Mouse (Mus musculus) left cerebral cortex, postnatal 36 days (tissue): ENCODE measurements at regions not wholly inside any gene's neighbourhood (a gene's known extent, or its start where the extent isn't known, plus 50 kb on each side); places are given as distances from the start of the nearest gene placed in this dataset.

Experiments
- DNase-seq, 2 experiments: peaks; one replicate each; pipeline ENCODE4 v3.0.0; 2021 to 2022; ENCODE audit warnings: low spot score in 2 of 2, mixed read lengths in 1 of 2
- intact Hi-C: fragments of 180-260 bp; cut with DNase I; formaldehyde crosslinking; loops from one replicate; pipeline ENCODE4 v1.15.1; 2025

DNA sequence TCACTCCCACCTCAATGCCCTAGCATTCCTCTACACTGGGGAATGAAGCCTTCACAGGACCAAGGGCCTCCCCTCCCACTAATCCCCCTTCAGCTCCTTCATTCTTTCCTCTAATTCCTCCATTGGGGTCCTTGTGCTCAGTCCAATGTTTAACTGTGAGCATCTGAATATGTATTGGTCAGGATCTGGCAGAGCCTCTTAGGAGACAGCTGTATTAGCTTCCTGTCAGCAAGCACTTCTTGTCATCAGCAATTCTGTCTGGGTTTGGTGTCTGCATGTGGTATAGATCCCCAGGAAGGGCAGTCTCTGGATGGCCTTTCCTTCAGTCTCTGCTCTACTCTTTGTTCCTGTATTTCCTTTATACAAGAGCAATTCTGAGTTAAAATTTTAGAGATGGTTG lies 426.8 kb upstream of the 2610001J05Rik start:
- intact Hi-C loops, result no loop called here
- DNase-seq, result no peak

DNA sequence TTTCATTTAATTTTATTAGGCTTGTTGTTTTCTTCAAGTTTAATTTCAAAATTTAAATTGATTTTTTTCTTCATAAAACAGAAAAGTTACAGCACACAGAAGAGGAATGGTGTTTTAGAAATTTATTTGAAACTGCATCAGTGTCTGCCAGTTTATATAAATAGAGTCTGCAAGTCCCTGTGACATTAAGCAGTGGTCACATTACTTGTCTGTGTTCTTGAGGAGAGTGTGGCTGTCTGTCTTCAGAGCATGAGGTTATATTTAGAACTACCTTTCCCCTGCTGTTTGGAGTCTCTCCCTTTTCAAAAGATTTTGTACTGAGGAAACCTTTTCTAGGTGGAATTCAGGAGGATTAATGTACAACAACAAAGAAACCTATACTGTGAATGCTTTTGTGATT lies 426.1 kb upstream of the 2610001J05Rik start:
- DNase-seq, result no peak
- intact Hi-C loops, result no loop called here

DNA sequence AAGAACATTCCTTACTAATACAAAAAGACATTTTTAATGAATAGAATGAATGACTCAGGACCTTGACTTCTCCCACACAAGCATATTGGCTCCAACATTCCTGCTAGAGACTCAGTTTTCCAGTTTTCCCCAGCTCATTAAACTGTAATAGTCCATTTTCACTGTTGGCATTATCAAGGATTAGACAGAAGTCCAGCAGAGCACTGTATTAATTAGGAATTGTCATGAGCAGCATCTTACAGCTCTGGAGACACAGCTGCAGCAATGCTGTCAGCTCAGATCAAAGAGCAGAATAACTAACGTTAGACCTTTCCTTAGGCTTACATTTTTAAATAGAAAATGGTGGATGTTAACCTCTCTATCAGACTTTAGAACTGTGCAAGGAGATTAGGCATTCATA lies 419.5 kb upstream of the 2610001J05Rik start:
- intact Hi-C loops, result no loop called here
- no peak for DNase-seq

DNA sequence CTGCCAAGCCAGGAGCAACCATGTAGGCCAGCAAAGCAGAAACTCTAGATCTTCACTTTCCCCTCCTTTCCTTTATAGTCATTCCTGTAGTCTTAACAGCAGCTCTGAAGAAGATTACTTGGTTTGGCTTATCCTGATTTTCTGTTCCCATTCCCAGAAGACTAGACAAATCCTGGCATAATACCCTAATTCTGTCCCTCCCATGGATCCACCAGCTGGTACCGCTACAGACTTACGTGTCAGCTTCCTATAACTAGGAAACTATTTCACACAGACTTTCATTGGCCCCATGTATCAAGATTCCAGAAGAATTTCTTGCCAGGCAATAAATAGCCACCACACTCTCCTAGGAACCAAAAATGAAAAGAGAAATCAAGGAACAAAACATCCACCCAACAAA lies 410.2 kb upstream of the 2610001J05Rik start:
- no peak for DNase-seq
- intact Hi-C loops, result no loop called here

DNA sequence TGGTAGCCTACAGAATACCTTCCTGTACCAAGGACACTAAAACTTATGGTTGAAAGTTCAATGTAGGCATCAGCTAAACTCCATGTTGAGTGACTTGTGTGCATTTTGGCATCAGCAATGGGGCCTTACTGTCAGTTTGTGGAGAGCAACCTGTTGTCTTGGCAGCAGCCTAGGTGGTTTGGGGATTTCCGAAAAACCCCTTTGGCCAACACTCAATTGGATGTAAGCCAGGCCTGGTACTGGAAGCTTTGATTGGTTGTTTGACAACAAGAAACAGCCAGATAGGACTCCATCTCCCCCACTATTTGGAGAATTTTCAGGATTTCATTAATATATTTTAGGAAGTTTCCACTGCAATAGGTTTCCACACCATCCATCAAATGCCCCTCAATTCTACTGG lies 390.6 kb upstream of the 2610001J05Rik start:
- DNase-seq, result no peak
- intact Hi-C loops, result no loop called here

DNA sequence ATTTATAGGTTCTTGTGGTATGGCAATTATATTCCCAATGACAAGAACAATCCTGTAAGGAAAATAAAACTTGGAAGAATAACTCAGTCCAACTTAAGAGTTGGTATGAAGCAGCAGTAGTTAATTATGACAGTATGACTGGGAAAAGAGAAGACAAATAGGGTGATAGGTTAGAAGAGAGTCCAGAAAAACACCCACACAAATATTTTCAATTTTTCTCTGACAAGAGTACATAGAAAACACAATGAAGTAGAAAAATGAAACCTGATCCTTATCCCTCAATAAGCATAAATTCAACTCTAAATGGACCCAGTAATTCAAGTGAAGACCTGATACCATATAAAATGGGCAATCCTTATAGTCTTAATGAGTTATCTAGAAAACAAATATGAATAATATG lies 369.0 kb upstream of the 2610001J05Rik start:
- intact Hi-C loops, result no loop called here

DNA sequence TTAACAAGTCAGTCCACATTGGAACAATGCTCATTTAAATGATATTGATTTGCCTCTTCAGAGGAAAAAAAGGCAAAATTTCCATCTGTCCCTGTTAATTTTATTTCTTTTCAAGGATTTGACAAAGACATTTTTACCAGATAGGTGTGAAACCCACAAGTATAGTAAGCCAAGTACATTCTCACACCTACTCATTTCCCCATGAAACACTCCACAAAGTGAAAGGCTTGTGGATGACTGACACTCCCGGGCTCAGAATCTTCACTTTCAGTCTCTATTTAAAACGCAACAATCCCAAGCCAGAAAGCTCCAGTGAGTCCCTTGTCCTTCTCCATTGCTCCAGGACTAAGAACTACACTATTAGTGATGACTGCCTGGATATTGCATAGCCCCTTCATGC lies 367.8 kb upstream of the 2610001J05Rik start:
- intact Hi-C loops, result no loop called here
- peak in 1 of 2 experiments; percentile 3 for DNase-seq

More for the DNA sequence above, 369.0 kb upstream of the 2610001J05Rik start:
- no peak for DNase-seq

DNA sequence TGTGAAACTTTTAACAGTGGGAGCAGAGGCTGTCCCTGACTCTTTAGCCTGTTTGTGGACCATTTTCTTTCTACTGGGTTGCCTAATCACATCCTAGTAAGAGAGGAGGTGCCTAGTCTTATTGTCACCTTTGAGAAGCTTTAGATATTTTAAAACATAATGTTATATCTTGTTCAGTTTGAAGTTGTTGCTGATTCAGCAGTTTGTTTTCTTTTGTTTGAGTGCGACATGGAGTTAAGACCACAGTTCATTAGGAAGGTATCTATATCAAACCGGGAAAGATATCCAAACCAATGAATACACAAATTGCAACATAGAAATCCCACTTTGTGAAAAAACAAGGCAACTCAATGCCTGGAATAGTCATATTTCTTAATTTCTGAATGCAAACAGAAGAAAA lies 359.5 kb upstream of the 2610001J05Rik start:
- intact Hi-C loops, result no loop called here
- no peak for DNase-seq

GRCm38 (mm10) chr6:14207509-14207908 lies 336.2 kb upstream of the 2610001J05Rik start:
- intact Hi-C loops, result loop anchor here (5.0 kb wide), 2 partner anchors 450 to 920 kb away; no protein-coding TSS in a partner anchor
- peak; percentile 15 to 30 for DNase-seq

DNA sequence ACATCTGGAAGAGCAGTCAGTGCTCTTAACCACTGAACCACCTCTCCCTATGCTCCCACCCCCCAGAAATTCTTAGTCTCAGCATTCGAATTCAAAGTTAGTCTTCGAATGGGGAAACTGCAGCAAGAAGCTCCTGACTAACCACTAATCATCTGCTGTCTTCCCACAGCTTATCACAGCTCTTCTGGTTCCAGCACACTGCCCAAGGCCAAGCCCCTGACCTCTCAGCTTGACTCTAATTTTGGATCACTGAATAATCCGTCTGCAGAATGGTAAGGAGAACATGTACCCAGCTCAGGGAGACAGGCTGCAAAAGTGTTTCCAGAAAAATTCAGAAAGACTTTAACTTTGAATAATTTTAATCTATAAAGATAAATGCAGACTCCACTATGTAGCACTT lies 325.8 kb upstream of the 2610001J05Rik start:
- intact Hi-C loops, result no loop called here
- no peak for DNase-seq

- no peak for DNase-seq
Observed at GRCm38 (mm10) chr6:14195351-14195750, 324.0 kb upstream of the 2610001J05Rik start.

GRCm38 (mm10) chr6:14191387-14192023 lies 320.2 kb upstream of the 2610001J05Rik start:
- DNase-seq, result no peak
- intact Hi-C loops, result no loop called here

More at GRCm38 (mm10) chr6:14195351-14195750, 324.0 kb upstream of the 2610001J05Rik start:
- intact Hi-C loops, result no loop called here

- intact Hi-C loops, result no loop called here
- DNase-seq, result peak; percentile 7 to 10
Observed at GRCm38 (mm10) chr6:14185921-14186420, 314.7 kb upstream of the 2610001J05Rik start.

- intact Hi-C loops, result no loop called here
- no peak for DNase-seq
Observed at GRCm38 (mm10) chr6:14147370-14147769, 276.1 kb upstream of the 2610001J05Rik start.

GRCm38 (mm10) chr6:14146394-14146793 lies 275.1 kb upstream of the 2610001J05Rik start:
- intact Hi-C loops, result no loop called here
- DNase-seq, result no peak

- intact Hi-C loops, result no loop called here
- DNase-seq, result no peak
Observed at GRCm38 (mm10) chr6:14142107-14142751, 270.9 kb upstream of the 2610001J05Rik start.

DNA sequence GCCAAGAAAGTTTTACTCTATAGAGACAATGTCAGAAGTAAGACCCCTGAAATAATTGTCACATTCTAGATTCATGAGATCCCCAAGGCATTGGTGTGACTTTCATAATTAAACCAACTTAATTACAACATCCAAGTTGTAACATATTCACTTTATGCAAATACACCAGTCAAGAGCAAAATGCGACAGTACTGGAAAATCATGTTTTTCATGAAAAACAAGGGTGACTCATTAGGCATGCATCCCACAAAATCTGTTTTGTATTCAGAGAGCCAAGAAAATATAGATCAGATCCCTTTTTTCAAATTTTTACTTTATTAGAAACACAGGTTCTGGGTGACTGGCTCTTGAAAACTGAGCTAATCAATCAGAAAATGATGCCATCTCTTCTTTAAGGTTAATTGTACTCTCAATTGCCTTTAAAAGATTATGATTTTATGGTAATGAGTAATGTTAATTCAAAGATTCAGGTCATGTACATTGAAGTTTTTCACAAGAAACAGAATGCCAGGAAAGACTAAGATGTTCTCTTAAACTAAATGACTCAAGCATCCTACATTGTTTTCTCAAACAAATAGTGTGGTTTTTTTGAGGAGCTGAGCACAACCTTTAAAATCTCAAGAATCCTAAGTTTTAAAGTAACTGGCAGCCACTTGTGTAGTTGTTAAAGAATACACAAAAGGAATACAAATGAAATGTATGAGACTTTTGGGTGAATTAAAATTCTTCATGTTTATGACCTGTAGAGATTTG lies 259.2 kb upstream of the 2610001J05Rik start:
- intact Hi-C loops, result no loop called here
- DNase-seq, result no peak

DNA sequence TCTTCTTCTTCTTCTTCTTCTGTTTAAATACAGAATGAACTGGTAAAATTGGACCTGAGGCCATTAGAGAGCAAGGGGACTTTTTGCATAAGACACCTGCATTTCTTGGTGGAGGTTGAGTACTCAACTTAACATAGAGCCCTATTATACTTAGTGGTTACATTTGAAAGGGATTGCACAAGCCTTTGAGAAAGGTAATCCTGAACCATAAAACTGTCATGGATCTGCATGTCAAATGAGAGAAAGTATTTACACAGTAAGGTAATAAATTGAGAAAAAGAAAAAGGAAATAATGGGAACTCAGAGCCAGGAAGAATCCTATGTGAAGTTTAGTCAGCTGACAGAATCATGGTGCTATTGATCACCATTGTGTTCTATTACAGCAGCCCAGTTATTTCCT lies 258.1 kb upstream of the 2610001J05Rik start:
- no peak for DNase-seq
- intact Hi-C loops, result no loop called here

GRCm38 (mm10) chr6:14122311-14122710 lies 251.0 kb upstream of the 2610001J05Rik start:
- DNase-seq, result no peak
- intact Hi-C loops, result no loop called here

- DNase-seq, result no peak
- intact Hi-C loops, result no loop called here
Observed at GRCm38 (mm10) chr6:14121479-14121878, 250.2 kb upstream of the 2610001J05Rik start.

GRCm38 (mm10) chr6:14094907-14095306 lies 223.6 kb upstream of the 2610001J05Rik start:
- no peak for DNase-seq

More at GRCm38 (mm10) chr6:14094907-14095306, 223.6 kb upstream of the 2610001J05Rik start:
- intact Hi-C loops, result no loop called here
